Mouse (Mus musculus) spleen, adult 12 weeks (tissue): ENCODE results near the gene Ncapd3.

ENCODE experiments used
- DNase-seq: peaks from one replicate; pipeline ENCODE4 v3.0.0; 2022; ENCODE audit warnings: low spot score

The Ncapd3 gene

GRCm38 (mm10) chr9:27043892-27044291, 13.9 kb downstream of the Ncapd3 start:
- DNase-seq = no peak

- DNase-seq = no peak
These were observed 19.5 kb downstream of the Ncapd3 start for GRCm38 (mm10) chr9:27049492-27049891.

GRCm38 (mm10) chr9:27058341-27058740, 28.4 kb downstream of the Ncapd3 start:
- DNase-seq = no peak

GRCm38 (mm10) chr9:27070895-27071294, 40.9 kb downstream of the Ncapd3 start:
- DNase-seq = no peak

GRCm38 (mm10) chr9:27074677-27075076, 44.7 kb downstream of the Ncapd3 start:
- no peak for DNase-seq

- no peak for DNase-seq
These were observed 45.8 kb downstream of the Ncapd3 start for GRCm38 (mm10) chr9:27075812-27076211.

- no peak for DNase-seq
These were observed 56.3 kb downstream of the Ncapd3 start for GRCm38 (mm10) chr9:27086256-27086655.

- no peak for DNase-seq
These were observed 57.4 kb downstream of the Ncapd3 start for GRCm38 (mm10) chr9:27087402-27087801.

GRCm38 (mm10) chr9:27090134-27090533, 60.2 kb downstream of the Ncapd3 start:
- DNase-seq = no peak

GRCm38 (mm10) chr9:27090801-27091775, 61.1 kb downstream of the Ncapd3 start:
- no peak for DNase-seq

GRCm38 (mm10) chr9:27092916-27093315, 62.9 kb downstream of the Ncapd3 start:
- DNase-seq = no peak

- no peak for DNase-seq
These were observed 68.1 kb downstream of the Ncapd3 start for GRCm38 (mm10) chr9:27098092-27098491.

- no peak for DNase-seq
These were observed 68.6 kb downstream of the Ncapd3 start for GRCm38 (mm10) chr9:27098557-27098956.

- DNase-seq = no peak
These were observed 69.5 kb downstream of the Ncapd3 start for GRCm38 (mm10) chr9:27099474-27099873.

- no peak for DNase-seq
These were observed 71.5 kb downstream of the Ncapd3 start for GRCm38 (mm10) chr9:27101466-27101865.

GRCm38 (mm10) chr9:27106081-27106480, 76.1 kb downstream of the Ncapd3 start:
- DNase-seq = no peak

GRCm38 (mm10) chr9:27108451-27108850, 78.5 kb downstream of the Ncapd3 start:
- DNase-seq = no peak

- DNase-seq = no peak
These were observed 79.8 kb downstream of the Ncapd3 start for GRCm38 (mm10) chr9:27109533-27110514.

- no peak for DNase-seq
These were observed 80.7 kb downstream of the Ncapd3 start for GRCm38 (mm10) chr9:27110681-27111080.

GRCm38 (mm10) chr9:27111756-27112155, 81.8 kb downstream of the Ncapd3 start:
- no peak for DNase-seq

GRCm38 (mm10) chr9:27121254-27121653, 91.3 kb downstream of the Ncapd3 start:
- DNase-seq = no peak

GRCm38 (mm10) chr9:27122076-27122475, 92.1 kb downstream of the Ncapd3 start:
- no peak for DNase-seq
